Mouse (Mus musculus): ENCODE results near the gene Piezo1. TPM values are rescaled to one million over a fixed set of nuclear protein-coding genes. Genes with fewer than 3 reads are reported as not detected.

Piezo1 gene
- polyA plus RNA-seq, 1 experiment from 2014 or later: 253 TPM

DNA sequence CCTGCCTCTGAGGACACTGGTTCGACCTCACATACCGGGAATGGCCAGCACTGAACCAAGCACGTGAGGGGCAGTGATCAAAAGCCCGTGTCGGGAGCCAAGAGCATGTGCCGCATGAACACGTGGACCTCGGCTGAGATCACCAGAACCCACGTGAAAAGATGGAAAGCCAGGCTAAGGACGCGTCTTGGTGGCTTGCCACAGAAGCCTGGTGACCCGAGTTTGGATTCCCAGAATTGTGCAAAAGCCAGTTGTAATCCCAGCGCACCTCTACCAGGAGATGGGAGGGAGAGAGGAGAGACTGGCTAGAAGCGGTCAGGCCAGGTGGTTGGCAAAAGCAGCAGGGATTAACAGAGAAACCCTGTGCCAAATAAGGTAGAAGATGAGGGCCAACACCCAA lies 35.4 kb downstream of the Piezo1 start:
- CTCF ChIA-PET: no interaction called here
- in situ Hi-C loops (cut with MboI; ENCODE audit: low pct_unique_long_range_greater_than_20kb): no loop called here
- no peak for TF ChIP-seq CTCF (IDR thresholded peaks at IDR 0.05)

DNA sequence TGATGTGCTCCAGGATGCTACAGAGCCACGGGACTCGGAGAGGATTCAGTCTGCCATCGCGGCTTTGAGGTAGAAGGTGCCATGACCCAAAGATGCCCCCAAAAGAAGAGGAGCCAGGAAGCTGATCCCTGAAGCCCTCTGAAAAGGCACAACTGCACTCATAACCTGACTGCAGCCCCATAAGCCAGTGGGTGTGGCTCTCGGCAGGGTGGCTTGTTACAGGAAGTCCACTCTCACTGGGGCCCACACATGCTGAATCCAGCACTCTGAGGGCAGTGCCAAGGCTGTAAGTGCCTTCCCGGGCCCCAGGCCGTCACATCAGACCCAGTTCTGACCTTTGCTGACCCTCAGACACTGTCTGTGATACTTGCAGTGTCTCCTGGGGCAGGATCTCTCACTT lies 38.7 kb downstream of the Piezo1 start:
- no peaks in the 10 kb centered on the region for H3K27me3 ChIP-seq
- ATAC-seq (no peak), DNase-seq (ENCODE audit: low read depth, low spot score) (no peak)
- POLR2A ChIA-PET: no interaction called here
- in situ Hi-C loops (cut with MboI; ENCODE audit: low pct_unique_long_range_greater_than_20kb): no loop called here
- no peak for TF ChIP-seq CTCF (IDR thresholded peaks at IDR 0.05)
- CTCF ChIA-PET: no interaction called here

More for the DNA sequence above, 35.4 kb downstream of the Piezo1 start:
- H3K27me3 ChIP-seq: no peaks in the 10 kb centered on the region
- POLR2A ChIA-PET: no interaction called here
- ATAC-seq (no peak), DNase-seq (ENCODE audit: low read depth, low spot score) (no peak)

- no peaks in the 10 kb centered on the region for H3K27me3 ChIP-seq
- CTCF ChIA-PET: no interaction called here
- POLR2A ChIA-PET: interaction anchor here (1.2 kb wide), 1 partner anchor 40 kb away, joined by 3 read pairs; no protein-coding TSS in a partner anchor
- in situ Hi-C loops (cut with MboI; ENCODE audit: low pct_unique_long_range_greater_than_20kb): no loop called here
- no peak for TF ChIP-seq CTCF (IDR thresholded peaks at IDR 0.05)
- ATAC-seq (no peak), DNase-seq (ENCODE audit: low read depth, low spot score) (no peak)
Observed at GRCm38 (mm10) chr8:122511552-122511951, 39.6 kb downstream of the Piezo1 start.

- POLR2A ChIA-PET: no interaction called here
- no peaks in the 10 kb centered on the region for H3K27me3 ChIP-seq
- CTCF ChIA-PET: interaction anchor here (1.2 to 1.3 kb wide), 2 partner anchors 8 to 49 kb away, joined by 4 to 5 read pairs; no protein-coding TSS in a partner anchor
- in situ Hi-C loops (cut with MboI; ENCODE audit: low pct_unique_long_range_greater_than_20kb): loop anchor here (10.0 kb wide), 1 partner anchor 54 kb away; the partner anchor contains the start of gene Piezo1
- DNase-seq (ENCODE audit: low read depth, low spot score) (peak; percentile 38), ATAC-seq (no peak)
- TF ChIP-seq CTCF (IDR thresholded peaks at IDR 0.05): no peak
Observed at GRCm38 (mm10) chr8:122500856-122501255, 50.3 kb downstream of the Piezo1 start.

DNA sequence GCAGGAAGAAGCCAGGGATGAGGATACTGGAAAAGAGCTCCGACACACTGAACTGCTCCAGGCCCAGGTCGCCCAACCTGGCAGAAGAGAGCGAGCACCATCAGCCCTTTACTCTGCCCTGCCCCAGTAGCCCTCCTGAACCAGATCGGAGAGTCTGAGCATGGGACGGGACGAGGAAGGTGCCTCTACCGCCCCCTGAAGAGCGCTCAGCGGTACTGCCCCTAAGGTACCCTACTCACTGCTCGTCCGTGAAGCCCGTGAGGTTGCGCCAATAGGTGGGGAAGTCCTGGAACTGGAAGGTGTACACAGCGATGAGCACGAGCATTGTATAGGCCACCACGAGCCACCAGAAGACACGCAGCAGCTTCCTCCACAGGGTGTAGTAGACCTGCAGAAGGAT lies 53.2 kb downstream of the Piezo1 start:
- no peak for DNase-seq (ENCODE audit: low read depth, low spot score)
- ATAC-seq: no peak
- CTCF ChIA-PET: interaction anchor here (0.9 to 1.5 kb wide), 2 partner anchors 11 to 57 kb away, joined by 3 read pairs; no protein-coding TSS in a partner anchor
- TF ChIP-seq CTCF (IDR thresholded peaks at IDR 0.05): no peak
- H3K27me3 ChIP-seq: no peaks in the 10 kb centered on the region
- POLR2A ChIA-PET: interaction anchor here (0.6 to 1.3 kb wide), 2 partner anchors 54 to 75 kb away, joined by 3 to 4 read pairs; partner anchors contain the start of gene Piezo1
- in situ Hi-C loops (cut with MboI; ENCODE audit: low pct_unique_long_range_greater_than_20kb): no loop called here

- ChIA-PET CTCF (interaction anchor here (1.8 kb wide), 1 partner anchor 54 kb away, joined by 8 read pairs; the partner anchor contains the start of gene Piezo1), POLR2A (interaction anchor here (1.0 to 1.3 kb wide), 2 partner anchors 52 to 54 kb away, joined by 3 to 4 read pairs; partner anchors contain the start of gene Piezo1)
- ATAC-seq (no peak), DNase-seq (ENCODE audit: low read depth, low spot score) (no peak)
- no peak for TF ChIP-seq CTCF (IDR thresholded peaks at IDR 0.05)
- in situ Hi-C loops (cut with MboI; ENCODE audit: low pct_unique_long_range_greater_than_20kb): no loop called here
- no peaks in the 10 kb centered on the region for H3K27me3 ChIP-seq
Observed at GRCm38 (mm10) chr8:122497016-122497734, 54.0 kb downstream of the Piezo1 start.

GRCm38 (mm10) chr8:122488387-122488786 lies 62.7 kb downstream of the Piezo1 start:
- no peaks in the 10 kb centered on the region for H3K27me3 ChIP-seq
- ChIA-PET POLR2A (interaction anchor here (0.6 to 1.3 kb wide), 2 partner anchors 63 to 66 kb away, joined by 3 to 4 read pairs; partner anchors contain the start of gene Piezo1), CTCF (interaction anchor here (1.3 kb wide), 1 partner anchor 44 kb away, joined by 3 read pairs; no protein-coding TSS in a partner anchor)
- no peak for ATAC-seq
- in situ Hi-C loops (cut with MboI; ENCODE audit: low pct_unique_long_range_greater_than_20kb): no loop called here
- no peak for DNase-seq (ENCODE audit: low read depth, low spot score)
- no peak for TF ChIP-seq CTCF (IDR thresholded peaks at IDR 0.05)

DNA sequence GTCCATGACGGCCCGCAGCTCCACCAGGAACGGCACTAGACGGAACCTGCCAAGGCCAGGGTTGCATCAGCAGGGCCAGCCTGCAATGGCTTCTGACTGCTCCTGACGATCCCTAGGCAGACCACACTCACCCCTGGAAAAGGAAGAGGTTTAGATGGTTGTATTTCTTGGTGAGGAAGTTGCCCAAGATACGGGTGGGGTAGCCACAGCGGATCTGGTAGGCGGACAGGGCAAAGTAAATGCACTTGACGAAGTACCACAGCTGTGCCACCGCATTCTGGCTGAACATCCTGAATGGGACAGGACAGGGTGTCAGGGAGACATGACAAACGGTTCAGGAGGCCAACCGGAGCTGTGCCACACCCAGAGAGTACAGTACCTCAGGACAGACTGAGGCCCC lies 66.3 kb downstream of the Piezo1 start:
- ChIA-PET CTCF (no interaction called here), POLR2A (interaction anchor here (0.8 kb wide), 1 partner anchor 42 kb away, joined by 3 read pairs; no protein-coding TSS in a partner anchor)
- H3K27me3 ChIP-seq: no peaks in the 10 kb centered on the region
- no peak for TF ChIP-seq CTCF (IDR thresholded peaks at IDR 0.05)
- DNase-seq (ENCODE audit: low read depth, low spot score): no peak
- no peak for ATAC-seq
- in situ Hi-C loops (cut with MboI; ENCODE audit: low pct_unique_long_range_greater_than_20kb): no loop called here

- no peaks in the 10 kb centered on the region for H3K27me3 ChIP-seq
- no peak for ATAC-seq
- in situ Hi-C loops (cut with MboI; ENCODE audit: low pct_unique_long_range_greater_than_20kb): no loop called here
- ChIA-PET POLR2A (interaction anchor here (0.8 kb wide), 1 partner anchor 41 kb away, joined by 3 read pairs; no protein-coding TSS in a partner anchor), CTCF (interaction anchor here (1.0 to 1.8 kb wide), 3 partner anchors 10 to 42 kb away, joined by 3 to 4 read pairs (median 3); no protein-coding TSS in a partner anchor)
- TF ChIP-seq CTCF (IDR thresholded peaks at IDR 0.05): no peak
- no peak for DNase-seq (ENCODE audit: low read depth, low spot score)
Observed at GRCm38 (mm10) chr8:122483877-122484276, 67.3 kb downstream of the Piezo1 start.

DNA sequence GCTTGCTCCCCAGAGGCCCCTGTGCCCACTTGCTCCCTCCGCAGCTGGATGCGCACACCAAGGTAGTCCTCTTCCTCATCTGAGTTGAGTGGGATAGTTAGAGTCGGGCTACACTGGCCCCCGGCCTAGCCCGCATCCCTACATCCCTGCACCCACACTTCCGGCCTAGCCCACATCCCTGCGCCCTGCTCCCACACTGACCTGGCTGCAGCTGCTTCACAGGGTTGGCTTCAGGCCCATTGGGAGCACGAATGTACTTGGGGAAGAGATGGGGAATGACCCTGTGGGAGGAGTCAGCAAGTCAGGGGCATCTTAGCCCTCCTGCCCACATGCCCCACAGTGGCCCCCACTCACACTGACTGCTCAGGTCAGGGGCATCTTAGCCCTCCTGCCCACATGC lies 68.7 kb downstream of the Piezo1 start:
- in situ Hi-C loops (cut with MboI; ENCODE audit: low pct_unique_long_range_greater_than_20kb): no loop called here
- DNase-seq (ENCODE audit: low read depth, low spot score) (no peak), ATAC-seq (no peak)
- no peak for TF ChIP-seq CTCF (IDR thresholded peaks at IDR 0.05)
- no peaks in the 10 kb centered on the region for H3K27me3 ChIP-seq
- ChIA-PET CTCF (interaction anchor here (1.2 to 1.8 kb wide), 2 partner anchors 12 to 40 kb away, joined by 3 to 4 read pairs; no protein-coding TSS in a partner anchor), POLR2A (interaction anchor here (1.4 kb wide), 1 partner anchor 67 kb away, joined by 3 read pairs; no protein-coding TSS in a partner anchor)
